Mouse (Mus musculus): ENCODE data around the gene Snapc1. TPM values are rescaled to one million over a fixed set of nuclear protein-coding genes. Genes with fewer than 3 reads are reported as not detected.

The Snapc1 gene
- polyA plus RNA-seq, 1 experiment, result 32.0 TPM

DNA sequence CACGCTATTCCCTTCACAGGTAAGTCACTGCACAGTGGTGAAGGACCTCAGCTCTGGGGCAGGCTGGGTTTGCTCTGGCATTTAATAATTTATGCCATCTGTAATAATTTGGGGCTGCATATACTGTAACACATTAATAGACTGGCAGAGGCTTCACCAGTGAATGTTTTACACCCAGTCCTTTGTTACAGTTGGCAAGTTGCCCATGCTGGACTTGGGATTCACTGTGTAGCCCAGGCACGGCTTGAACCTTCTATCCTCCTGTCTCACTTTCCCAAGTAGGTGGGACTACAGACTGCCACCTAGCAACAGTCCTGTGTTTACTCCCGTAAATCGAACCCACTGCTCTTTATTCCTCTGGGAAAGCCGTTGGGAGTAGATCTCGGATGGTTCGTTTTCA lies 22.0 kb downstream of the Snapc1 start:
- TF ChIP-seq CTCF (IDR thresholded peaks at IDR 0.05; ENCODE audit: extremely low read depth, insufficient read depth, low read length), result no peak
- TF ChIP-seq POLR2A (IDR thresholded peaks at IDR 0.05; ENCODE audit: extremely low read depth, insufficient read depth, low read length), result no peak
- H3K4me1 ChIP-seq (ENCODE audit: control insufficient read depth, insufficient read depth, low read length), result peaks cover 4% of the 10 kb centered on the region
- H3K4me3 ChIP-seq (ENCODE audit: insufficient read depth, low read length), result no peak overlapping the region
- H3K27ac ChIP-seq (ENCODE audit: insufficient read depth, low read length), result peak overlapping the region; percentile 53; the same call in 1 of the 2 replicates

DNA sequence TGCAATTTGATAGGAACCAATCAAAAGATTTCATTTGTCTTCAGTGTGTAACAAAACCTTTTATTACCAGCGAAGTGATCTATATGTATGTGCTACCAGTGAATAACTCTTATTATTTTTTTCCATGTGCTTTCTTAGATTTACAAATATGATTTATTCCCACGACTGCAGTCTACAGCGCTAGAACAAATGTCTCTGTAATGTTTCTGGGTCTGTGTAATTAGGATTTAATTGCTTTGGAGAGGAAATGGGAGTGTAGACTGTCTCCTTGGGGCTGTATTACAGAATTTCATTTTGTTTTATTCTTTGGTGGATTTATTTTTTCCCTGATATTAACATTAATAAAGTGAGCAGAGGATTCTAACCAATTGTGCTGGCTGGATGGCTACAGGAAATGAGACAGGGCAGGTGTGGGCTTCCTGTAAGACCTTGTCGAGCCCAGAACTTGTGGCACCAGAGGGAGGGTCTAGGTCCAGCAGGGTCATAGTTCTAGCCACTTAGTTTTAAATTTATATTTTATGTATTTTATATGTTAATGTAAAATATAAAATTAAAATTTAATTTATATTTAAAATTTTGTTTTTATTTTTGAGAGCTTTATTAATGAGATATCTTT lies 24.2 kb downstream of the Snapc1 start:
- peaks cover 2% of the 10 kb centered on the region; the same call in 1 of the 2 replicates for H3K4me1 ChIP-seq (ENCODE audit: control insufficient read depth, insufficient read depth, low read length)
- TF ChIP-seq POLR2A (IDR thresholded peaks at IDR 0.05; ENCODE audit: extremely low read depth, insufficient read depth, low read length) (no peak), CTCF (IDR thresholded peaks at IDR 0.05; ENCODE audit: extremely low read depth, insufficient read depth, low read length) (no peak)
- no peak overlapping the region for H3K27ac ChIP-seq (ENCODE audit: insufficient read depth, low read length)
- H3K4me3 ChIP-seq (ENCODE audit: insufficient read depth, low read length), result no peak overlapping the region

DNA sequence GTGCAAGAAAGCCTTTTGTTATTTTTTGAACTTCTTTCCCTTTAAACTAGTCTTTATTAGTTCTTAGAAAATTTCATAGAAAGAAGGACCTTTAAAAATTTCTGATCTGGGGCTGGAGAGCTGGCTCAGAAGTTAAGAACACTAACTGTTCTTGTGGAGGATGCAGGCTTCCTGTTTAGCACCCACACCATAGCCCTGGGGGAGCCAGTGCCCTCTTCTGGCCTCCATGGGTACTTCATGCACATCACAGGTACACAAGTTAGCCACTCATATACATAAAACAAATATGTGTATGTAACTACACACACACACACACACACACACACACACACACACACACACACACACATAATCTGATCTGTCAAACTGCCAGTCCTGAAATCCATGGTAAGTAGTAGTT lies 25.3 kb downstream of the Snapc1 start:
- H3K4me1 ChIP-seq (ENCODE audit: control insufficient read depth, insufficient read depth, low read length), result peaks cover 2% of the 10 kb centered on the region; the same call in 1 of the 2 replicates

DNA sequence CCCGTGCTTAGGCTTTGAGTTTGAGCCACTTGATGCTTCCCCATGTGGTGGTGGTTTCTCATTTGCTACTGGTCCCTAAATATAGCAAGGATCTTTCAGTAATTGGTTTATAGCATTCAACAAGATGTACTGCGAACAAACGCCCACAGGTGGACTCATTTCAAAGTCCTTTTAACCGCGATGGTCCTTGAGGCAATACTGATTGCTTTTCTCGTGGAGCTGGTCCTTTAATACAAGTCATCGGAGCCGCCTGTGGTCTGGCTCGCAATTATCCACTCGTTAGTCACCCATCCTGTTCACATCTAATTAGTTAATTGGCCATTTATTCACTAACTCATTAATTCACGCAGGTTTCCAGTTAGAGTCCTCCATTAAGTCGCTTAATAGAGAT lies 32.6 kb downstream of the Snapc1 start:
- Histone ChIP-seq H3K4me3 (ENCODE audit: insufficient read depth, low read length) (peak overlapping the region; percentile 47; the same call in 1 of the 2 replicates), H3K27ac (ENCODE audit: insufficient read depth, low read length) (0 out of 2 replicates have a peak overlapping the region, but pooled peaks have one; percentile 92), H3K4me1 (ENCODE audit: control insufficient read depth, insufficient read depth, low read length) (no peaks in the 10 kb centered on the region)
- peak; percentile 40; the same call in 1 of the 2 replicates for TF ChIP-seq POLR2A (IDR thresholded peaks at IDR 0.05; ENCODE audit: extremely low read depth, insufficient read depth, low read length)
- TF ChIP-seq CTCF (IDR thresholded peaks at IDR 0.05; ENCODE audit: extremely low read depth, insufficient read depth, low read length), result no peak

More for the DNA sequence above, 25.3 kb downstream of the Snapc1 start:
- TF ChIP-seq POLR2A (IDR thresholded peaks at IDR 0.05; ENCODE audit: extremely low read depth, insufficient read depth, low read length), result no peak
- TF ChIP-seq CTCF (IDR thresholded peaks at IDR 0.05; ENCODE audit: extremely low read depth, insufficient read depth, low read length), result peak; percentile 38
- Histone ChIP-seq H3K27ac (ENCODE audit: insufficient read depth, low read length) (no peak overlapping the region), H3K4me3 (ENCODE audit: insufficient read depth, low read length) (no peak overlapping the region)

DNA sequence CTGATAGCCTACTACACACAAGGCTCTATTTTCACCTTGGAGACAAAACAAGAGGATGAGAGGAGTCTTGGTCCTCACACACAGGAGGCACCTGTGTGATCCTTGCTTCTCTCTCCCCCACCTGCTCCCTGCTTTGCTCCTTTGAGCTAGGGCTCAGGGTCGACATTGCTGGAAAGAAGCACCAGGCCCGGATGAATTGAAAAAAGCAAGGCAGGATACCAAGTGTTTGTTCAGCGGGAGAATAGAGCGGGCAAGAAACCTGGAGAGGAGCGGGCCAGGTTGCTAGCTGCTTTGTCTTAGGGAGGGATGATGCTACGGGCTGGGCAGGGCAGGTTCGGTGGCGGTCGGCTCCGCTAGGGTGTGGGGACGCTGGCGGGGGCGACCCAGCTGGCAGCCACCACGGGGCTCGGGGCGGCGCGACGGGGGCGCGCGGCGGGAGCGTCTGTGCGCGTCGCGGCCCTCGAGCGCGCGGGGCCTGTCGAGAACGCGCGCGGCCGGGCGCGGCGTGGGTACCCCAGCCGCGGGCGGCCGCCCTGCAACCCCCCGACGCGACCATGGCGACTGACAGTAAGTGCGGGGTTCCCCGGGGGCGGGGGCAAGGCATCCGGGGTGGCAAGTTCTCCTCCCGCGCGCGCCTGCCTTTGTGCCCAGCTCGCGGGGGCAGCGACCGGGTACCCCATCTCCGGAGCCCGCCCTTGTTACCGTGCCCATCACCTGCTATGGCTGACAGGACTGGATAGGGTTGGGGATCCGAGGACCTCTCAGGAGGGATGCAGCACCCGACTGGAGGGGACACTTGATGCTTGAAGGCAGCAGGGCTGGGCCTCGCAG lies 33.2 kb downstream of the Snapc1 start, which contains the start of gene Syt16:
TSS of gene Syt16 (plus strand) at position 365 of the 831 bp plus-strand sequence.
- Histone ChIP-seq H3K27ac (ENCODE audit: insufficient read depth, low read length) (peak within 1 kb of the TSS; percentile 92), H3K4me1 (ENCODE audit: control insufficient read depth, insufficient read depth, low read length) (no peaks in the 10 kb centered on the region), H3K4me3 (ENCODE audit: insufficient read depth, low read length) (peak within 1 kb of the TSS; percentile 47)
- TF ChIP-seq CTCF (IDR thresholded peaks at IDR 0.05; ENCODE audit: extremely low read depth, insufficient read depth, low read length) (no peak), POLR2A (IDR thresholded peaks at IDR 0.05; ENCODE audit: extremely low read depth, insufficient read depth, low read length) (peak; percentile 35; the same call in 1 of the 2 replicates)

DNA sequence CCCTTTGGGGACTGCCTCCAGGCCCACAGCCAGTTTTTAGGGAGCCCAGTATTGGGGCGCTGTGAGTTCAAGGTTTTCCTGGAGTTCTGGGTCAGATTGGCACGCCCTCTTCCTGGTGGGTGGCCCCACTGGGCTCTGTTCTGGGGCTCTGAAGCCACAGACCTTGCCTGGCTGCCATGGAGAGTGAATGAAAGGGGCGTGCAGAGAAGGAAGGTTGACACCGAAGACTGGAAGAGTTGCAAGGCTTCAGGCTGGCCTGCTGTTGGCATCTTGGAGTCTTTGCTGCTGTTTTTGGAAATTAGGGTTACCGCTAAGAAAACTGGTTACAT lies 33.8 kb downstream of the Snapc1 start:
- peak overlapping the region; percentile 47 for H3K4me3 ChIP-seq (ENCODE audit: insufficient read depth, low read length)
- H3K4me1 ChIP-seq (ENCODE audit: control insufficient read depth, insufficient read depth, low read length), result no peaks in the 10 kb centered on the region; the same call in 1 of the 2 replicates
- TF ChIP-seq CTCF (IDR thresholded peaks at IDR 0.05; ENCODE audit: extremely low read depth, insufficient read depth, low read length) (no peak), POLR2A (IDR thresholded peaks at IDR 0.05; ENCODE audit: extremely low read depth, insufficient read depth, low read length) (no peak)
- 0 out of 2 replicates have a peak overlapping the region, but pooled peaks have one; percentile 58 for H3K27ac ChIP-seq (ENCODE audit: insufficient read depth, low read length)

DNA sequence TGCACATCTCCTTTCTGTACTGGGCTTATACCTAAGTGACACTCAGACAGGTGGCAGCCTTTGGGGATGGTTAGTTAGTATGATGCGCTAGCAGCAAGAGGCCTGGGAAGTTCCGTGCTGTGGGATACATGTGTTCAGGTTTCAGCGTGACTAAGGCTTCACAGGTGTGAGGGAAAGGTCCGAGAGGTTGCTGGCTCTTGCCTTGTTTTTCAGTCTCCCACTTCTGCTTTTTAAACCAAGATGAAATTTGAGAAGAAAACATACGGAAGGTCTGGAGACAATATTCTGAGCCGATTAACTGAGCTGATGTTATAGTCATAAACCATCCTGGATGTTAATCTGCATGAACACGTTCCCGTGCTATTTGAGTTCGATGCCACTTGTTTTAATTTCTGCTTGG lies 38.2 kb downstream of the Snapc1 start:
- Histone ChIP-seq H3K27ac (ENCODE audit: insufficient read depth, low read length) (no peak overlapping the region), H3K4me1 (ENCODE audit: control insufficient read depth, insufficient read depth, low read length) (peaks cover 5% of the 10 kb centered on the region; the same call in 1 of the 2 replicates), H3K4me3 (ENCODE audit: insufficient read depth, low read length) (no peak overlapping the region)
- no peak for TF ChIP-seq POLR2A (IDR thresholded peaks at IDR 0.05; ENCODE audit: extremely low read depth, insufficient read depth, low read length)
- no peak for TF ChIP-seq CTCF (IDR thresholded peaks at IDR 0.05; ENCODE audit: extremely low read depth, insufficient read depth, low read length)

DNA sequence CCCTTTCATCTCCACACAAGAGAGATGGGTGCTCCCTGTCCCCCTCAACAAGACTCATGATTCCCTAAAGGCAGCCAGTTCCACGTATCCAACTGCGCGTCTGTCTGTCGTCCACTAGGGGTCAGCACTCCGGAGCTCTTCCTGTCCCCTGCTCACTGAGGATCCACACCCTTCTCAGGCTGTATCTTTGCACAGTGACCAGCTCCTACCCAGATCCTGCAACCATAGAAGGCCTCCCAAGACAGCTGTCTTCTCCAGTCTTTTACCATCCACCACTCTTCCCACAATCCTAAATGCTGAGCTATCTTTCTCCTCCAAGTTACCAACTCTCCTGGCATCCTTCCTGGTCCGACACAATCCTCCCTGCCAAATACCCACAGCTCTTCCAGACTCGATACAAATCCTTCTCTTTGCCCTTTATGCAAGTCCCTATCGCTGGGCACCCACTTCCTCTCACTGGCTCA lies 45.2 kb downstream of the Snapc1 start:
- Histone ChIP-seq H3K4me3 (ENCODE audit: insufficient read depth, low read length) (no peak overlapping the region), H3K4me1 (ENCODE audit: control insufficient read depth, insufficient read depth, low read length) (no peaks in the 10 kb centered on the region), H3K27ac (ENCODE audit: insufficient read depth, low read length) (no peak overlapping the region)
- no peak for TF ChIP-seq POLR2A (IDR thresholded peaks at IDR 0.05; ENCODE audit: extremely low read depth, insufficient read depth, low read length)
- peak; percentile 74 for TF ChIP-seq CTCF (IDR thresholded peaks at IDR 0.05; ENCODE audit: extremely low read depth, insufficient read depth, low read length)

DNA sequence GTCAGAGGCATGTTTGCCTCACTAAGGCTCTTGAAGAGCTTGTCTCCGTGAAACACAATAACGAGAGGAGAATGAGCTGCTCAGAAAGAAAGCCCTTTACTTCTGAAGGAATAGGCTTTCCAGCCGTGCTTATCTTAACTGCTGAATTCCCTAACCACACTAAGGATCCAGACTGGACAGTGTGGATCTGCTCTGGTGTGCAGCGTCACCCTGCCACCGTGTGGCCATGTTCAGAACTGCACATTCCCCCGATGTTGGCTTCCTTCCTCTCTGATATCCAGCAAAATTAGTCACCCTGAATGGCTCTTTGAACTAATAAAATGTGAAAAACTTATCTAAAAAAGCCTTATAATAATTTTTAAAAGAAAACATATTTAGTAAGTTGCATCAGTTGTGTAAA lies 49.5 kb downstream of the Snapc1 start:
- no peak overlapping the region for H3K4me3 ChIP-seq (ENCODE audit: insufficient read depth, low read length)
- no peaks in the 10 kb centered on the region; the same call in none of the 2 replicates for H3K4me1 ChIP-seq (ENCODE audit: control insufficient read depth, insufficient read depth, low read length)
- H3K27ac ChIP-seq (ENCODE audit: insufficient read depth, low read length), result no peak overlapping the region
- TF ChIP-seq POLR2A (IDR thresholded peaks at IDR 0.05; ENCODE audit: extremely low read depth, insufficient read depth, low read length) (no peak), CTCF (IDR thresholded peaks at IDR 0.05; ENCODE audit: extremely low read depth, insufficient read depth, low read length) (peak; percentile 97)
